Mouse (Mus musculus) right cerebral cortex, adult 18-20 months (tissue): Measurements from ENCODE around the gene Clic6.
A peak's percentile ranks its signal among the peaks of the same experiment; 100 is the strongest.

ENCODE experiments used
- DNase-seq: peaks from one replicate; pipeline ENCODE4 v3.0.0; 2022; ENCODE audit warnings: mixed read lengths

Clic6 gene

GRCm38 (mm10) chr16:92485436-92485835, at the start of gene Clic6:
Clic6 (plus strand) TSS chr16:92485736.
- no peak for DNase-seq

GRCm38 (mm10) chr16:92439775-92440174, 45.8 kb upstream of the Clic6 start:
- no peak for DNase-seq

- DNase-seq: no peak
Observed at GRCm38 (mm10) chr16:92440229-92440628, 45.3 kb upstream of the Clic6 start.

- no peak for DNase-seq
Observed at GRCm38 (mm10) chr16:92441203-92441602, 44.3 kb upstream of the Clic6 start.

GRCm38 (mm10) chr16:92442150-92442549, 43.4 kb upstream of the Clic6 start:
- DNase-seq: no peak

- DNase-seq: no peak
Observed at GRCm38 (mm10) chr16:92442946-92443345, 42.6 kb upstream of the Clic6 start.

GRCm38 (mm10) chr16:92443644-92444113, 41.9 kb upstream of the Clic6 start:
- no peak for DNase-seq

GRCm38 (mm10) chr16:92445377-92445776, 40.2 kb upstream of the Clic6 start:
- DNase-seq: no peak

GRCm38 (mm10) chr16:92449080-92449479, 36.5 kb upstream of the Clic6 start:
- no peak for DNase-seq

- no peak for DNase-seq
Observed at GRCm38 (mm10) chr16:92450331-92450730, 35.2 kb upstream of the Clic6 start.

- no peak for DNase-seq
Observed at GRCm38 (mm10) chr16:92451516-92452072, 33.9 kb upstream of the Clic6 start.

GRCm38 (mm10) chr16:92452609-92453008, 32.9 kb upstream of the Clic6 start:
- no peak for DNase-seq

GRCm38 (mm10) chr16:92454002-92454401, 31.5 kb upstream of the Clic6 start:
- no peak for DNase-seq

GRCm38 (mm10) chr16:92454495-92454894, 31.0 kb upstream of the Clic6 start:
- no peak for DNase-seq

- DNase-seq: no peak
Observed at GRCm38 (mm10) chr16:92455488-92455887, 30.0 kb upstream of the Clic6 start.

GRCm38 (mm10) chr16:92455969-92456368, 29.6 kb upstream of the Clic6 start:
- DNase-seq: no peak

- DNase-seq: peak; percentile 59
Observed at GRCm38 (mm10) chr16:92457594-92457993, 27.9 kb upstream of the Clic6 start.

- peak; percentile 68 for DNase-seq
Observed at GRCm38 (mm10) chr16:92461412-92461811, 24.1 kb upstream of the Clic6 start.

GRCm38 (mm10) chr16:92464390-92464972, 21.1 kb upstream of the Clic6 start:
- no peak for DNase-seq

- peak; percentile 27 for DNase-seq
Observed at GRCm38 (mm10) chr16:92465226-92465625, 20.3 kb upstream of the Clic6 start.

GRCm38 (mm10) chr16:92465642-92466526, 19.7 kb upstream of the Clic6 start:
- peak; percentile 98 for DNase-seq

GRCm38 (mm10) chr16:92467041-92467440, 18.5 kb upstream of the Clic6 start:
- DNase-seq: no peak

- no peak for DNase-seq
Observed at GRCm38 (mm10) chr16:92468459-92468858, 17.1 kb upstream of the Clic6 start.

- DNase-seq: no peak
Observed at GRCm38 (mm10) chr16:92470706-92471105, 14.8 kb upstream of the Clic6 start, which contains the start of gene Rcan1. Rcan1 (minus strand) TSS chr16:92470867.
